Mouse (Mus musculus) ES-CJ7 (cell line): ENCODE measurements around the gene Dpagt1.

Source experiments
- DNase-seq: peaks from one replicate; pipeline ENCODE4 v3.0.0; 2011; ENCODE audit warnings: low read depth, low spot score

The Dpagt1 gene

DNA sequence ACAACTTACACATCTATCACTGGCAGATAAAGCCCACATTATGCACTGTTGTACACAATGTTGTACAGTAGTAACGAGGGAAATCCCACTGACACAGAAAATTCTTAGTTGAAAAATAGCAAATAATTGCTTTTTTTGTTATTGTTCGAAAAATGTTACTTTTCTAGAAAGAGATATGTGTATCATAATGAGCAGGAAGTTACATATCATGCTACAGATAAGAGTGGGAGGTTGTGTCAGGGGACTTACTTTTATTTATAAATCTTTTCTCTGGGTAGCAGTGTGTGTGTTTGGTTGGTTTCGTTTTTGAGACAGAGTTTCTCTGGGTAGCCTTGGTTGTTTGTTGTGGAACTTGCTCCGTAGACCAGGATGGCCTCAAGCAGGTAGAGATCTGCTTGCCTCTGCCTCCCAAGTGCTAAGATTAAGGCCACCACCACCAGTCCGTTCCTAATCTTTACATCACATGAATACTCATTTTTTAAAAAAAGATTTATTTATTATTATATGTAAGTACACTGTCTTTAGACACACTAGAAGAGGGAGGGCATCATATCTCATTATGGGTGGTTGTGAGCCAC is 52.4 kb downstream of the Dpagt1 start:
- no peak for DNase-seq

DNA sequence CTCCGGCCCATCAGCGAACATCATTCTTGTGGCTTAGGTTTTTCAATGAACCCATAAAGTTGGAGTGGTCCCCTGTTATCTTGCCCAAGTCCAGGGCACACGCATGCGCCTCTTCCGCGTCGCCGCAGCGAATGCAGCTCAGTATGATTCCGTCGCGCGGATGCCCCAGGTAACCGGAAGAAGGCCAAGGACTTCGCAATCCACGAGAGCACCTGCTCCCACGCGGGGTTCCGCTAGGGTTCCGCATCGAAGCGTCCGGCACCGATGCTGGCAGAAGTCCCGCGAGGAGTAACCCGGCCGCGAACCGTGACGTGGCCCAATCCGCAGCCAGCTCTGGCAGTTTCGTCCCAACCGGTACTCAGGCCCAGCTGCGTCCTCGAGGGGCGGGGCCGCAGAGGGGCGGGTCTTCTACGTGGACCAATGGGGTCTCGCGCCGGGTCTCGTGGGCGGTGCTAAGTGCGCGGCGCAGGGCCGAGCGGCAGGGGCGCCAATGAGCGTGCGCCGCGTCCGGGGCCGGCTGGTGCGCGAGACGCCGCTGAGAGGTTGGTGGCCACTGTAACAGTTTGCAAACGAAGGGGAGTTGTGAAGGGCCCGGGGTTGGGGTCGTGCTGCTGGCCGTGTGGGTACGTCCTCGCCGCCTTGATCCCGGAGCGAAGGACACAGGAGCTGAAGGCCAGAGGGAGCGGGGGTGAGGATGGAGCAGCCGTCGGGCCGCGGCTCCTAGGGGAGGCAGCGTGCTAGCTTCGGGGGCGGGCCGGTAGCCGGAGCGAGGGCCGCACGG is 53.4 kb downstream of the Dpagt1 start, which contains the start of gene Hyou1:
TSS of gene Hyou1 (plus strand) at position 437 of the 781 bp plus-strand sequence.
- peak; percentile 98 for DNase-seq

DNA sequence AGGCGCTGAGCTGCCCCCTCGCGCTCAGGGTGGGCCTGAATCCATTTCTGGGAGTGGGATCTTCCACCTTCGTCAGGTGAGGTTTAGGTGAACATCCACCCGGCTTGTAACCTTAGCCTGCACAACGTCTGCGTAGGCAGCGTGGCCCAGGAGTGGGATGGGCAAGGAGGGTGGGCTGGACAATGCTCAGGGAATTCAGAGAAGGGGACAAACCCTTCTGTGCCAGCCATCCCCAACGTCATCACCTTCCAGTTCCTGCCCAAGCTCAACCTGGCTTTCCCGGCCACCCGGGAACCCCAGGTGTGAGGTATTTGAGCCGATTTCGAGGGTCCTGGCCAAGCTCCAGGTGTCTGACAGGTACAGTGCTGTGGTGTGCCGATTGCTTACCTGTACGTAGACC is 54.0 kb downstream of the Dpagt1 start:
- DNase-seq = no peak
